Mouse (Mus musculus) adrenal gland, adult 2 months (tissue): ENCODE measurements at regions not wholly inside any gene's neighbourhood (a gene's known extent, or its start where the extent isn't known, plus 50 kb on each side); places are given as distances from the start of the nearest gene placed in this dataset.
"Not testable (repeated sequence)": the region's sequence is repeated elsewhere in the genome, so short reads cannot be mapped to it uniquely, and the experiment has no call there.

ENCODE experiments used
- DNase-seq: peaks from one replicate; pipeline ENCODE4 v3.0.0; 2021

GRCm38 (mm10) chr3:153144217-153144616 lies 162.2 kb upstream of the St6galnac5 start:
- DNase-seq: no peak

GRCm38 (mm10) chr3:153140985-153141384 lies 158.9 kb upstream of the St6galnac5 start:
- DNase-seq: no peak

GRCm38 (mm10) chr3:153125335-153125734 lies 143.3 kb upstream of the St6galnac5 start:
- DNase-seq: no peak

GRCm38 (mm10) chr3:153121934-153122333 lies 139.9 kb upstream of the St6galnac5 start:
- DNase-seq: no peak

- DNase-seq: no peak
These were observed 137.1 kb upstream of the St6galnac5 start for GRCm38 (mm10) chr3:153119142-153119541.

GRCm38 (mm10) chr3:153118643-153119042 lies 136.6 kb upstream of the St6galnac5 start:
- no peak for DNase-seq

- DNase-seq: no peak
These were observed 123.5 kb upstream of the St6galnac5 start for GRCm38 (mm10) chr3:153105591-153105990.

GRCm38 (mm10) chr3:153090572-153090971 lies 108.5 kb upstream of the St6galnac5 start:
- not testable (repeated sequence) for DNase-seq

GRCm38 (mm10) chr3:153085096-153085788 lies 103.2 kb upstream of the St6galnac5 start:
- DNase-seq: peak; percentile 7

GRCm38 (mm10) chr3:153084226-153085095 lies 102.4 kb upstream of the St6galnac5 start:
- DNase-seq: no peak

GRCm38 (mm10) chr3:153080371-153080770 lies 98.3 kb upstream of the St6galnac5 start:
- DNase-seq: no peak

- no peak for DNase-seq
These were observed 96.0 kb upstream of the St6galnac5 start for GRCm38 (mm10) chr3:153077846-153078703.

GRCm38 (mm10) chr3:153072200-153072919 lies 90.3 kb upstream of the St6galnac5 start:
- no peak for DNase-seq

GRCm38 (mm10) chr3:153071549-153071948 lies 89.5 kb upstream of the St6galnac5 start:
- no peak for DNase-seq

GRCm38 (mm10) chr3:153071123-153071522 lies 89.1 kb upstream of the St6galnac5 start:
- no peak for DNase-seq

- DNase-seq: no peak
These were observed 83.8 kb upstream of the St6galnac5 start for GRCm38 (mm10) chr3:153065890-153066289.

GRCm38 (mm10) chr3:153053163-153053562 lies 71.1 kb upstream of the St6galnac5 start:
- DNase-seq: no peak

- DNase-seq: no peak
These were observed 69.5 kb upstream of the St6galnac5 start for GRCm38 (mm10) chr3:153051566-153051965.

- no peak for DNase-seq
These were observed 63.3 kb upstream of the St6galnac5 start for GRCm38 (mm10) chr3:153045328-153045727.

GRCm38 (mm10) chr3:153033980-153034379 lies 51.9 kb upstream of the St6galnac5 start:
- DNase-seq: no peak
